Mouse (Mus musculus): ENCODE results near the gene Cpne1.

The Cpne1 gene

DNA sequence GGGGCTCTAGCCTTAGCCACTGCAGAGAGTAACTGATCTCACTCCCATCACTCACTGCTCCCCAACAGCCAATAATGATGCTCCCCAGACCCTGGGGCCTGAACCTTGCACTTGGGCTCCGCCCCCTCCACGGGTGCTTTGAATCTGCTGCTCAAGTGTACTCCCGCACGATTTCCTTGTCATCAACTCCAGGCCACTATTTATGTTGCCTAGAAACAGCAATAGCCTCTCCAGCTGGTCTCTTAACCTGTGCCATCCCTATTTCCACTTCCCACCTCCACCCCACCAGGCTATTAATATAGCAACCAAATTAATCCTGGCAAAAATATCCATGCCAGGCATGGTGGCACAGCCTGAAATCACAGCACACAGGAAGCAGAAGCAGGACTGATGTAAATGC, 32.1 kb downstream of the Cpne1 start:
- no peak for DNase-seq (ENCODE audit: low read depth, low spot score)

DNA sequence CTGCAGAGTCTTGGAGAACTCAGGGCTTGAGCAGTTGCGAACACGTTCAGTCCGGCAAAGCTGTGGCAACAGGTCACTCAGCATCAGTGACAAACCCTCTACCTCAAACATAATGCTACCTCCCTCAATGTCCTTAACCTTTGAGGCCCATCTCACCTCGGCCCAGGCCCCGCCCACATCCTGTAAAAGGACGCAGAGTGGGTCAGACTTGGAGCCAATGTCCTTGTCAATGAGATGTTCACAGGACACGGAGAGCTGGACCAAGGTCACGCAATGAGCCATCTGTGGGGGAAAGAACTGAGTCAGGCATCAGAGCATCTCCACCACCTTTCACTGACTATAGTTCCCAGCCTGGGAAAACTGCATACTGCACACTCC, 32.6 kb downstream of the Cpne1 start:
- DNase-seq (ENCODE audit: low read depth, low spot score): no peak

DNA sequence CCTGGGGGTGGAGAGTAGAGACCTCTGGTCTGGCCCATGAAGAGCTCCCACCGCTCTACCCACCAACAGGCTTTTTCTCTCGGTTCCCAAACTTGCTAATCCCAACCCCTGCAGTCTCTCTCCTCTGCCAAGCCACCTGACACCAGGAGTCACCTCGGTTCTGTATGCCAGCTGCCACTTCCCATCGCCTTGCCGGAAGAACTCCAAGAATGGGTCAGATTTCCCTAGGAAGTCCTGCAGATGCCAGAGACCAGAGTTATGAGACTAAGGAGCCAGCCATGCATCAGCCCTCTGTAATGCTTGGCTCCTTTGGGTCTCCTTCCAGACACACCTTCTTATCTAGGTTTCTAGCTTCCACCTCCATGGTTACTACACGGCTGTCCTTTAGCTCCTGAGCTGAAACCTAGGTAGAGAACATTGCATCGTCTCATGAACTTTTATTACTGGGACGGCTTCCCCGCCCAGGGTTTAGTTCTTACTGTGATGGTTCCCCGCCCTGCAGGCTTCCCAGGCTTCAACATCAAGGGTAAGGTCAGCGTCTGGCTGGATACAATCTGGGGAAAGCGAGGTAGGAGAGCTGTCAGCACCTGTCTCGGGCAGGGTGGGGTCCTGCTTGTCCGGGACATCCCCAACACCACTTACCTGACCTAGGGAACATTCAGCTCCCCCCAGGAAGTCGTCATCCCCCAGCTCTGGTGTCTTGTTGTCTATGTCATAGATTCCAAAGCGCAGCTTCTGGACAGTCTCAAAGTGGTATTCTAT, 33.2 kb downstream of the Cpne1 start:
- DNase-seq (ENCODE audit: low read depth, low spot score): no peak

DNA sequence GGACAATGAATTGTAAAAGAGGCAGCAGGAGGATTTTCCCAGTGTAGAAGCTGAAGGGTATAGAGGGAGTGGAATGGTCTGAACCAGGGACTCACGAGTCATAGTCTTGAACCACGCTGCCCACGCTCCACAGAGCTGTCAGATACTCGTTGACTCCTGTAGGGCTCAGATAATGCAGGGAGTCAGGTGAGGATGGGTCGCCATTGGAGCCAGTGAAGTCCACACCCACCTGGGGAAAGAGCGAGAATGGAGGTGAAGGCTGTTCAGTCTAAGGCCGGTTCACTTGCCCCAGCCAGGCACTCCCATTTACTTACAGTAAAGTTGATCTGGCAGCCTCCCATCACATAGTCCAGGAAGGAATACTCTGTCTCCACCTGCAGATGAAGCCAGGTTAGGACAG, 34.3 kb downstream of the Cpne1 start:
- DNase-seq (ENCODE audit: low read depth, low spot score): no peak

DNA sequence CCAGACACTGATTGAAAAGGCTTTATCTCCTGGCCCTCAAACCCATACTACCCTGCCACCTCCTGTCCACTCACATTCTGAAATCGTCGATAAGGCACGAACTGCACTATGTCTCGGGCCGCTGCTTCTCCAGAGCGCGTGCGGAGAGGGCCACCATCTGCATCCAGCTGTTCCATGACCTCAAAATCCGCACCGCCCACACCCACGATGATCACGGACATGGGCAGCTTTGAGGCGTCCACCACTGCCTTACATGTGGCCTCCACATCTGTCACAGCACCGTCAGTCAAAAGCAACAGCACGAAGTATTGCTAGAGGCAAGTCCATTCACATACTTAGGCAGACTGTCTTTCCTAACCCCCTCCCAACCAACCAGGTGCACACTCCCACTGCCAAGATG, 38.0 kb downstream of the Cpne1 start:
- no peak for DNase-seq (ENCODE audit: low read depth, low spot score)

DNA sequence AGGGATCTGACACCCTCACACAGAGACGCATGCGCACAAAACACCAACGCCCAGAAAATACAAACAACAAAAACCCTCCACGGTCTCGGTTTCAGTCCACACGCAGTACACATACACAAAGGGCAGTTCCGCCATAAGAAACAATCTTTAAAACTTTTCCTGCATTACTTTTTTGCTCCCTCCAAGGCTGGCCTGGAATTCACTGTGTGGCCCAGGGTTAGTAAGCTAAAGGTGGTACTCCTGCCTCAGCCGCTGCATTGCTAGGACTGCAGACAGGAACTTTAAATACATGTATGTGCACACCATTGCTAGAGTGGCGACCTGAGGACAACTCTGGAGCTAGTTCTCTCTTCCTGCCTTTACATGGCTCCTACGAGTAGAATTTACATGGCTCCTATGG, 40.5 kb downstream of the Cpne1 start:
- no peak for DNase-seq (ENCODE audit: low read depth, low spot score)

DNA sequence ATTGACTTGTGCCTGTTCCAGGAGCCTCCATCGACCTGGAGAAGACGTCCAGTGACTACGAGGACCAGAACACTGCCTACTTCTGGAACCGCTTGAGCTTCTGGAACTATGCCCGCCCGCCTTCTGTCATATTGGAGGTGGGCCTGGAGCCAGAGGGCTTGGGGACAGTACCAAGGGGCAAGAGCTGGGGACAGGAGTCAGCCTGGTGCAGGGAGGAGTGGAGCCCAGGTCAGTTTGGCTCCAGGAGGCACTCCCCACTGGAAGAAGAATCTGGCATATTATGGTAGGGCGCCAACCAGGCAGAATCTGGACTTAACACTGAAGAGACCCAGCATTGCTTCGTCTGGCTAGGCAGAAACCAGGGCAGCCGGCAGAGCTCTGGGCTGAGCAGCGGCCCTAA, 43.8 kb downstream of the Cpne1 start:
- no peak for DNase-seq (ENCODE audit: low read depth, low spot score)

DNA sequence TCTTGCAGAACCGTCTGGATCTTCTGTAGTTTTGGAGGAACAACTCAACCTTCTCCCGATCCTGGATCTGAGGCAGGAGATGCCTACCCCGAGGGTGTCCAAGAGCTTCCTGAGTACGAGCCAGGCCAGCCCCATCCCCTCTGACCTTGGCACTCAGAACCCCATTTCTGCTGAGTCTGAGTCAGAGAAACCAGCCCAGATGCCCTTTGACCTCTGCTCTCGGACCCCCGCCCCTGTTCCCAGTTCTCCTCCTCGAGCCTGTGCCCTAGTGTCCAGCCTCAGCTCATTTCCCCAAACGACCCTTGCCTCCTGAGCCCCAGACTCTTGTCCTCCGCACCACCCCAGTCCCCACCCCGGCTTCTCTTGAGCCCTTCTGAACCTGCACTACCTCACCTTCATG, 45.6 kb downstream of the Cpne1 start:
- no peak for DNase-seq (ENCODE audit: low read depth, low spot score)

DNA sequence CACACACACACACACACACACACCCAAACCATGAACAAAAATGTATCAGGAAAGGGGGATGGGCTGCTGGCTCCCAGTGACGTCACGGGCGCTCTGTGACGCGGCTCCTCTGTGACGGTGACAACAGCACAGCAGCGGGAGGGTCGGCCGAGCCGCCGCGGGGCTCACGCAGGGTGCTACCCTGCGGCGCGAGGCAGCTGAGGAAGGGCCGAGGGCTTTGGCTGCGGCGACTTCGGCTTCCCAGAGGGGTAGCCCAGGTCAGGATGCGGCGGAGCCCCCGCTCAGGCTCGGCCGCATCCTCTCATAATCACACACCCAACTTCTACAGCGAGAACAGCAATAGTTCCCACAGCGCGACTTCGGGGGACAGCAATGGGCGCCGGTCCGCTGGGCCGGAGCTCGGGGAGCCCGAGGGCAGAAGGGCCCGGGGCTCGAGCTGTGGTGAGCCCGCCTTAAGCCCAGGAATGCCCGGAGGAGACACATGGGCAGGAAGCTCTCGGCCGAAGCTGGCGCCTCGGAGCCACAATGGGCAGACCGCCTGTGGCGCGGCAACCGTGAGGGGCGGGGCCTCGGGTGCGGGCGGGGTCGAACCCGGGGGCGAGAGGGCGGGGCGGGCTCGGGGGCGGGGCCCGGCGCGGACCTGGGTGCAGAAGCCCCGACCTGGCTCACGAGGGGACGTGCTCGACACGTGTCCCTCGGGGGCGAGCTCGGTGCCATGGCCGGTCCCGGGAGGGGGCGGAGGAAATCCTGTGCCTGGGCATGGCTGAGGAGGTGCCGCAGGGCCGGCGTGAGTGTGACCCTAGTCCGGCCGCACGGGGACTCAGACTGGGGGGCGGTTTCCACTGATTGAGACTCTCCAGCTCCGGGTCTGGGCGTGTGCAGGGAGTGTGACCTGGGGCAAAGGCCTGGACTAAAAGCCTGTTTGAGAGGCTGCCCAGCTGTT, 46.4 kb downstream of the Cpne1 start, which contains the start of gene Spag4:
Spag4 (plus strand) TSS at position 77 of the 943 bp plus-strand sequence.
- DNase-seq (ENCODE audit: low read depth, low spot score): peak; percentile 36

DNA sequence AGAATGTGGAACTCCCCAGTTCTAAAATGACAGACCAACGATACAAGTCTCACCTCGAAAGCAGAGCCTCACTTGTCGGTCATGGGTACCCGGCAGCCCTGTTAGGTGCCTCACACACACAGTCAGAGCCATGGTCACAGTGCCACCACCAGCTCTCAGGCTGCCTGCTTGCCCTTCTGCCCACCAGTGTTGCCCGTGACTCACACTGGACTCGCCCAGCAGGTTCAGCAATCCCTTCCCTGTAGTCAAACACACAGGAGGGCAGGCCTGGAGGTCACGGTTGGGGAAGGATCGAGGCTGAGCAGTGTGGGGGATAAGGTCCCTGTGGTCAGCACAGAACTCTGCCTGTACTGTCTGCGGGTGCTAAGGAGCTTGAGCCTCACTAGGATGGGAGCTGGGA, 58.9 kb downstream of the Cpne1 start, which contains the start of gene Fer1l4:
Fer1l4 (minus strand) TSS at position 132 of the 400 bp plus-strand sequence.
- DNase-seq (ENCODE audit: low read depth, low spot score): no peak

DNA sequence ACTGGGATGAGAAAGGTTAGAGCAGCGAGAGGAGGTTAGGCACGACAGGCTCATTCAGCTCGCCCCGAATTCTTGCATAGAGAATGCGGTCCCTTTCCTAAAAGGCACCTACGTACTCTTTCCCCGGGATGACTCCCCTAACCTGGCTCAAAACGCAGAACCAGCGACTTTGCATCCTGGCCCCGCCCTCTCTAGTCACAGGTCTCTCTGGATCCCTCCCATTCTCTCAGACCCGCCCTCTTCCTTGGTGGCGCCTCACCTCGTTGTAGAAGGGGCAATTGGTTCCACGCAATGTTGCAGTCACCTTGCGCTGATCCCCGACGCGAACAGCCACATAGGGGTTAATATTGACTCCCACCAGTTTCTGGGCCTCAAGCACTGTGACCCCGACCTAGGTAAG, 63.8 kb downstream of the Cpne1 start:
- no peak for DNase-seq (ENCODE audit: low read depth, low spot score)

DNA sequence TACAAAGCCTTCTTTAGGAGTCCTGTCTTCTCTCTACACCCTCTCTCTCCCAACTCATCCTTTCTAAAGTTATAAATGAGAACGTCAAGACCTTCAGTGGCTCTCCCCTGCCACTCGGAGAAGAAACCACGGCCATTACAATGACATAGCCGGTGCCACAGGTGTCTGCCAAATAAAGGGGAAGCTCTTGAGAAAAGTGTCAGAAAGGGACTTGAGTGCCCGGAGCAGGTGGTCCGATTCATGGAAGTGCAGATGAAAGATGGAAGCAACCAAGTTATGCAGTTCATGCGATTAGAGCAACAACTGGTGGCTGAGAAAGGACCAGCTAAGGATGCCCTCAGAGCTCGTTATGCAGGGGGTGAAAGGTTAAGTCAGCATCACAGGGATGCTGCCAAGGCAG, 68.9 kb downstream of the Cpne1 start:
- DNase-seq (ENCODE audit: low read depth, low spot score): no peak

DNA sequence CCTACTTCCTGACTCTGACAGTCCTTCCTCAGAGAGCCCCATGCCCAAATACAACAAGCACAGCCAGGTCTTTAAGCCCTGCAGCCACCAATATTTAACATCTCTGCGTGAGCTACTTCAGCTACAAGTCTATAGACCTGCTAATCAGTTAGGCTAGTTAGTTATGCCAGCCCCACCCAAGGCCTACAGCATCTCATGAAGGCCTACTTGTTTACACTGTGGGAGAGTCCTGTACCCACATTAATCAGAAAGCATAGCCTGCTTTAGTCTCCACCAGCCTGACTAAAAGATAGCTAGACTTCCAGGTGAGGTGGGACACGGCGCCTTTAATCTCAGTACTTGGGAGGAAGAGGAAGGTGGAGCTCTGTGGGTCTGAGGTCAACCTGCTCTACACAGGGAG, 72.4 kb downstream of the Cpne1 start:
- DNase-seq (ENCODE audit: low read depth, low spot score): no peak

DNA sequence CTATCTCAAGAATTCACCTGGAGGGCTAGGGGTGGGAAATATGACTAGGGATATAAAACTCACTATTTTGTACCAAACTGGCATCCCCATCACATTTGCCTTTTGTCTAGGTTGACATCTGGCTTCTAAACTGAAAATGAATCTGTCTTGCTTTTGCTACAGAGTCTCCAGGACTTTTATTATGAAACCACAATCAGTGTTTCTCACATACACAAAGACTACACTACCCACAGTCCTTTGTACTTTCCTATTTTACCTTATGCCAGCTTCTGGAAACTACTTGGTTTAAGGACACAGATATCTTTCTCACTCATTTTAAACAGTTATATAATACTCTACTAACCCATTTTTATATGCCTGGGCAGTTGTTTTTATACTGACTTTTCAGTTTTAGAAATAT, 86.3 kb downstream of the Cpne1 start:
- DNase-seq (ENCODE audit: low read depth, low spot score): no peak

Measured in retina, adult 2 months (tissue).